Mouse (Mus musculus): ENCODE measurements around the gene Odf3b. TPM values are rescaled to one million over a fixed set of nuclear protein-coding genes. Genes with fewer than 3 reads are reported as not detected.

The Odf3b gene
- polyA plus RNA-seq, 1 experiment from 2014 or later = 0.56 TPM

GRCm38 (mm10) chr15:89374801-89375534, 4.1 kb downstream of the Odf3b start:
- DNase-seq = no peak
- H3K36me3 ChIP-seq = peaks cover 29% of the 10 kb centered on the region
- H3K27ac ChIP-seq = no peak overlapping the region
- H3K27me3 ChIP-seq = peaks cover 40% of the 10 kb centered on the region
- 81% methylated on average over 17 of the region's 17 CpGs for WGBS (ENCODE audit: insufficient replicate concordance)
- peaks cover 66% of the 10 kb centered on the region for H3K4me1 ChIP-seq (replicated peaks)
- no peak overlapping the region; the same call in 1 of the 2 replicates for H3K4me2 ChIP-seq
- no peak overlapping the region for H3K9ac ChIP-seq
- no peak overlapping the region for H3K4me3 ChIP-seq (replicated peaks)
- no peak for ATAC-seq (ENCODE audit: low read depth)
- H3K9me3 ChIP-seq (replicated peaks) = no peaks in the 10 kb centered on the region

GRCm38 (mm10) chr15:89374340-89374739, 4.7 kb downstream of the Odf3b start:
- Histone ChIP-seq H3K4me3 (replicated peaks) (peak overlapping the region; percentile 71), H3K36me3 (peaks cover 36% of the 10 kb centered on the region), H3K9ac (peak overlapping the region; percentile 85), H3K27me3 (peaks cover 36% of the 10 kb centered on the region), H3K4me2 (peak overlapping the region; percentile 98), H3K9me3 (replicated peaks) (no peaks in the 10 kb centered on the region), H3K27ac (peak overlapping the region; percentile 87; the same call in 1 of the 2 replicates), H3K4me1 (replicated peaks) (peaks cover 62% of the 10 kb centered on the region)
- DNase-seq (no peak), ATAC-seq (ENCODE audit: low read depth) (peak; percentile 1)
- 52% methylated on average over 9 of the region's 9 CpGs for WGBS (ENCODE audit: insufficient replicate concordance)

GRCm38 (mm10) chr15:89373762-89374248, 5.3 kb downstream of the Odf3b start, which contains the start of gene Sco2:
Sco2 (minus strand) TSS chr15:89373846.
- H3K27me3 ChIP-seq = peaks cover 30% of the 10 kb centered on the region
- H3K4me3 ChIP-seq (replicated peaks) = peak within 1 kb of the TSS; percentile 71
- peak; percentile 72 for ATAC-seq (ENCODE audit: low read depth)
- H3K36me3 ChIP-seq = peaks cover 41% of the 10 kb centered on the region
- peaks cover 57% of the 10 kb centered on the region for H3K4me1 ChIP-seq (replicated peaks)
- DNase-seq = peak; percentile 83
- no peaks in the 10 kb centered on the region for H3K9me3 ChIP-seq (replicated peaks)
- under 1% methylated on average over 42 of the region's 42 CpGs for WGBS (ENCODE audit: insufficient replicate concordance)
- peak within 1 kb of the TSS; percentile 85 for H3K9ac ChIP-seq
- H3K4me2 ChIP-seq = peak within 1 kb of the TSS; percentile 98
- peak within 1 kb of the TSS; percentile 87 for H3K27ac ChIP-seq

DNA sequence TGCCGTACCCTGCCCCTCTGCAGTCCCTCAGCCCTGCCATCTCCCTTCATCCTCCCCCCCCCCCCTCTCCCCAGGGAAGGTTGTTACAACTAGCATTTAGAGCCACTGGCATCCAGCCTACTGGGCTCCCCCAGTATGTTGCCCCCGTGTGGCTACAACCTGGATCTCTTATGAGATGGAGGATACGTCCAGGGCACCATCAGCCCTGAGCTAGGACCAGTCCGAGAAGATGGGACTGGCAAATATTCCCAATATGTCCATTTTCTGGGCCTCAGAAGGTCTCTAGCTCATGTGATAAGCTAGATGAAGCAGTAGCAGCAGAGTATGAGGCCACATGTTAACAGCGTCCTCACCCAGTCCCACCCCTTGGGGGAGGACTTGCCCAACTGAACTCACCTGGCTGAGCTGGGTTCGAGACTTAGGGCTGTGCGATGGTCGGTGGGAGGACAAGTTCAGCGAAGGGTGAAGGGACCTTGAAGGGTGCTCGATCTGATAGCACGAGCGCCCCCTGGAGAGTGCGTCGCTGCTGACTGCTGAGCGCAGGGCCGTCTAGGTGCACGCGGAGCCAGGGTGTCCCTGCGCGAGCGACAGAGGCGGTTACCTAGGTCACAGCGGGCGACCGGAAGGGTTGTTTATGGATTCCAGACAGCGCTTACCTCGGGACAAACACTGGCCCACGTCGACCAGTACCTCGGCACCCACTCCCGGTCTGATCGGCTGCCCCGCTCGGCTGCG, 5.9 kb downstream of the Odf3b start:
- peaks cover 24% of the 10 kb centered on the region for H3K27me3 ChIP-seq
- peak overlapping the region; percentile 71 for H3K4me3 ChIP-seq (replicated peaks)
- peak overlapping the region; percentile 85 for H3K9ac ChIP-seq
- peaks cover 47% of the 10 kb centered on the region for H3K36me3 ChIP-seq
- peak overlapping the region; percentile 87 for H3K27ac ChIP-seq
- 1% methylated on average over 35 of the region's 35 CpGs for WGBS (ENCODE audit: insufficient replicate concordance)
- peak overlapping the region; percentile 98 for H3K4me2 ChIP-seq
- H3K9me3 ChIP-seq (replicated peaks) = no peaks in the 10 kb centered on the region
- peaks cover 51% of the 10 kb centered on the region for H3K4me1 ChIP-seq (replicated peaks)
- peak; percentile 82 for ATAC-seq (ENCODE audit: low read depth)
- peak; percentile 81 for DNase-seq

GRCm38 (mm10) chr15:89372536-89372935, 6.5 kb downstream of the Odf3b start:
- Histone ChIP-seq H3K9me3 (replicated peaks) (no peaks in the 10 kb centered on the region), H3K4me3 (replicated peaks) (peak overlapping the region; percentile 71), H3K4me1 (replicated peaks) (peaks cover 44% of the 10 kb centered on the region), H3K27me3 (peaks cover 17% of the 10 kb centered on the region), H3K4me2 (peak overlapping the region; percentile 98), H3K36me3 (peaks cover 54% of the 10 kb centered on the region), H3K9ac (peak overlapping the region; percentile 85), H3K27ac (peak overlapping the region; percentile 87)
- no peak for ATAC-seq (ENCODE audit: low read depth)
- DNase-seq = no peak
- 80% methylated on average over 7 of the region's 7 CpGs for WGBS (ENCODE audit: insufficient replicate concordance)

DNA sequence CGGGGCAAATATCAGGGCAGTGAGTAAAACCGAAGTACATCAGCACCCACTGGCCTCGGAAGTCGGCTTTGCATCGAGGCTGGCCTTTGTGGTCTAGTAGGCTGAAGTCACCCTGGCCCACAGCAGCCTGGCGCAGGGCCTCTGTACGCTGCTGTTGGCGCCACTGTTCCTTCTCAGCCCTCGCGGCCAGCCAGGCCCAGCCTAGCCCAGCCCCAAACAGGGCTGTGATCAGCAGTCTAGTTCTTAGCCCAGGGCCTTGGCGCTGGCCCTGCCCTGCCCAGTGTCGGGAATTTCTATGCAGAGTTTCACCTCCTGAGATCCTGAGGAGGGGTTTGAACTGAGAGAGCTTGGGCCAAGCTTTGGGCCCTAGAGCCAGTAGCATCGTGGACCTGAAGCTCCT, 7.0 kb downstream of the Odf3b start:
- no peak for ATAC-seq (ENCODE audit: low read depth)
- H3K4me3 ChIP-seq (replicated peaks) = 0 out of 2 replicates have a peak overlapping the region, but pooled peaks have one; percentile 71
- DNase-seq = no peak

GRCm38 (mm10) chr15:89365141-89365551, 13.9 kb downstream of the Odf3b start:
- H3K4me1 ChIP-seq (replicated peaks) = peaks cover 4% of the 10 kb centered on the region; the same call in 1 of the 2 replicates
- H3K4me2 ChIP-seq = no peak overlapping the region
- DNase-seq (no peak), ATAC-seq (ENCODE audit: low read depth) (no peak)
- H3K4me3 ChIP-seq (replicated peaks) = no peak overlapping the region
- peaks cover 100% of the 10 kb centered on the region for H3K36me3 ChIP-seq
- 93% methylated on average over 4 of the region's 4 CpGs for WGBS (ENCODE audit: insufficient replicate concordance)
- H3K27ac ChIP-seq = no peak overlapping the region
- H3K27me3 ChIP-seq = no peaks in the 10 kb centered on the region
- H3K9me3 ChIP-seq (replicated peaks) = no peaks in the 10 kb centered on the region
- H3K9ac ChIP-seq = no peak overlapping the region

More for the DNA sequence above, 7.0 kb downstream of the Odf3b start:
- H3K9me3 ChIP-seq (replicated peaks) = no peaks in the 10 kb centered on the region
- 0 out of 2 replicates have a peak overlapping the region, but pooled peaks have one; percentile 2 for H3K9ac ChIP-seq
- 87% methylated on average over 13 of the region's 13 CpGs for WGBS (ENCODE audit: insufficient replicate concordance)
- H3K4me2 ChIP-seq = peak overlapping the region; percentile 98
- H3K27me3 ChIP-seq = peaks cover 13% of the 10 kb centered on the region
- H3K27ac ChIP-seq = 0 out of 2 replicates have a peak overlapping the region, but pooled peaks have one; percentile 87
- H3K4me1 ChIP-seq (replicated peaks) = peaks cover 40% of the 10 kb centered on the region
- peaks cover 58% of the 10 kb centered on the region for H3K36me3 ChIP-seq

GRCm38 (mm10) chr15:89363051-89363450, 16.0 kb downstream of the Odf3b start:
- Histone ChIP-seq H3K27me3 (no peaks in the 10 kb centered on the region), H3K4me2 (no peak overlapping the region), H3K27ac (no peak overlapping the region), H3K4me1 (replicated peaks) (peaks cover 24% of the 10 kb centered on the region), H3K9me3 (replicated peaks) (no peaks in the 10 kb centered on the region), H3K4me3 (replicated peaks) (no peak overlapping the region), H3K9ac (no peak overlapping the region), H3K36me3 (peaks cover 96% of the 10 kb centered on the region)
- ATAC-seq (ENCODE audit: low read depth) = no peak
- DNase-seq = no peak
- WGBS (ENCODE audit: insufficient replicate concordance) = 92% methylated on average over 7 of the region's 7 CpGs

- Histone ChIP-seq H3K9ac (0 out of 2 replicates have a peak overlapping the region, but pooled peaks have one; percentile 26), H3K36me3 (peaks cover 69% of the 10 kb centered on the region), H3K4me2 (peak overlapping the region; percentile 72; the same call in 1 of the 2 replicates)
These were observed 20.3 kb downstream of the Odf3b start for GRCm38 (mm10) chr15:89358784-89359183.

DNA sequence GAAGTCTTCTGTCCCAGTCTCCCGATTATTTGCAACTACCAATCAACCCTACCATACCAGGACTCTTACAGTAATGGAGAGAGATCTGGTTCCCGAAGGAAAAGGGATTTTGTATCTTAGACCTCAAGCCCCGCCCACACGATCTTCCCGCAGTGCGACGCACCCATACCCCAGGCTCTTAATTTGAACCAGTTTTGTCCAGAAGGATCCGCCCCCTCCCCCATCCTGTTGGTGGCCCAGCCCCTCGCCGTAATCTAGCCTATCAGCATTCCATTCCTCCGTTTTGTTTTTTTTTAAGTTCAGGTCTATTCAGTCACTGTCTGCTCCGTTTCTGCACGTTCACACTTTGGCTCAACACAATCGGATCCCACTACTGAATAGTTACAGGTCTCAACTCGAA, 22.7 kb downstream of the Odf3b start:
- peak overlapping the region; percentile 71 for H3K4me3 ChIP-seq (replicated peaks)
- ATAC-seq (ENCODE audit: low read depth) (peak; percentile 64), DNase-seq (peak; percentile 86)
- peak overlapping the region; percentile 79 for H3K9ac ChIP-seq
- peak overlapping the region; percentile 72 for H3K4me2 ChIP-seq
- peaks cover 69% of the 10 kb centered on the region for H3K36me3 ChIP-seq
- H3K27ac ChIP-seq = peak overlapping the region; percentile 91
- no peaks in the 10 kb centered on the region for H3K9me3 ChIP-seq (replicated peaks)
- no peaks in the 10 kb centered on the region for H3K27me3 ChIP-seq
- WGBS (ENCODE audit: insufficient replicate concordance) = under 1% methylated on average over 15 of the region's 15 CpGs
- H3K4me1 ChIP-seq (replicated peaks) = peaks cover 55% of the 10 kb centered on the region

More at GRCm38 (mm10) chr15:89358784-89359183, 20.3 kb downstream of the Odf3b start:
- Histone ChIP-seq H3K27me3 (no peaks in the 10 kb centered on the region), H3K9me3 (replicated peaks) (no peaks in the 10 kb centered on the region), H3K4me1 (replicated peaks) (peaks cover 52% of the 10 kb centered on the region), H3K4me3 (replicated peaks) (no peak overlapping the region), H3K27ac (no peak overlapping the region)
- WGBS (ENCODE audit: insufficient replicate concordance) = 46% methylated on average over 3 of the region's 3 CpGs
- DNase-seq = no peak
- no peak for ATAC-seq (ENCODE audit: low read depth)
